Mouse (Mus musculus) hindbrain, embryonic 16.5 days (tissue): ENCODE measurements around the gene Vdr. TPM values are rescaled to one million over a fixed set of nuclear protein-coding genes. Genes with fewer than 3 reads are reported as not detected.

Source experiments
- ATAC-seq: fragments of 200-750 bp; cut with Nextera tagmentation; 2 replicates; pipeline ENCODE4 v1.8.0; 2017; ENCODE audit warnings: moderate TSS enrichment, moderate library complexity
- H3K27ac ChIP-seq: fragments of 300-500 bp; sonication (generic); 2 replicates; pipeline ENCODE4 v1.5.1; 2014; ENCODE audit warnings: low read depth, mild to moderate bottlenecking, control low read depth, low read length, moderate library complexity
- H3K27me3 ChIP-seq: fragments of 300-500 bp; sonication (generic); replicated peaks from 2 replicates; pipeline ENCODE4 v1.6.1; 2014; ENCODE audit warnings: low read length; ENCODE audit not compliant: control insufficient read depth, insufficient read depth
- H3K36me3 ChIP-seq: fragments of 300-500 bp; sonication (generic); 2 replicates; pipeline ENCODE4 v1.6.1; 2014; ENCODE audit warnings: mild to moderate bottlenecking, low read length, moderate library complexity, mixed read lengths; ENCODE audit not compliant: control insufficient read depth, insufficient read depth
- H3K4me1 ChIP-seq: fragments of 300-500 bp; sonication (generic); 2 replicates; pipeline ENCODE4 v1.6.1; 2014; ENCODE audit warnings: low read depth, low read length; ENCODE audit not compliant: control insufficient read depth, insufficient read depth
- H3K4me2 ChIP-seq: fragments of 300-500 bp; sonication (generic); 2 replicates; pipeline ENCODE4 v1.6.1; 2014; ENCODE audit warnings: mild to moderate bottlenecking, low read length, control low read depth, moderate library complexity
- H3K4me3 ChIP-seq: fragments of 300-500 bp; sonication (generic); 2 replicates; pipeline ENCODE4 v1.5.1; 2014; ENCODE audit warnings: mild to moderate bottlenecking, low read length, control low read depth, moderate library complexity
- H3K9ac ChIP-seq: fragments of 300-500 bp; sonication (generic); 2 replicates; pipeline ENCODE4 v1.6.1; 2014; ENCODE audit warnings: low read depth, mild to moderate bottlenecking, control low read depth, low read length, moderate library complexity
- H3K9me3 ChIP-seq: fragments of 300-500 bp; sonication (generic); 2 replicates; pipeline ENCODE4 v1.6.1; 2014; ENCODE audit warnings: mild to moderate bottlenecking, low read length, moderate library complexity; ENCODE audit not compliant: control insufficient read depth
- WGBS: fragments of 180-500 bp; shearing (Covaris S2); extraction: QIAGEN DNeasy Blood & Tissue Kit; methylation state at CpG from one replicate; pipeline ENCODE4 v1.1.7; 2014; 5-methylcytosine and 5-hydroxymethylcytosine counted together
- polyA plus RNA-seq: library from polyadenylated mRNA; unstranded; fragments of >200 nt; fragmentation: Nextera tagmentation; extraction: Ambion mirVana; gene quantifications from 2 replicates; pipeline ENCODE4 v1.2.1, GENCODE M21; 2015

The Vdr gene
- polyA plus RNA-seq, 1 experiment from 2014 or later = 0.26 TPM

- Histone ChIP-seq H3K36me3 (no peaks in the 10 kb centered on the region), H3K4me3 (no peak overlapping the region), H3K27ac (no peak overlapping the region), H3K9ac (no peak overlapping the region), H3K27me3 (no peaks in the 10 kb centered on the region), H3K4me1 (no peaks in the 10 kb centered on the region), H3K9me3 (no peaks in the 10 kb centered on the region), H3K4me2 (no peak overlapping the region)
- no peak for ATAC-seq
- WGBS = 86% methylated on average over 5 of the region's 5 CpGs
Measured at GRCm38 (mm10) chr15:97898791-97899190, 11.6 kb downstream of the Vdr start.

GRCm38 (mm10) chr15:97896861-97897654 is 13.4 kb downstream of the Vdr start:
- H3K27me3 ChIP-seq = no peaks in the 10 kb centered on the region
- H3K9ac ChIP-seq = no peak overlapping the region
- H3K4me3 ChIP-seq = no peak overlapping the region
- no peaks in the 10 kb centered on the region for H3K9me3 ChIP-seq
- 71% methylated on average over 16 of the region's 16 CpGs for WGBS
- no peak for ATAC-seq
- no peak overlapping the region for H3K27ac ChIP-seq
- H3K36me3 ChIP-seq = no peaks in the 10 kb centered on the region
- H3K4me2 ChIP-seq = no peak overlapping the region
- no peaks in the 10 kb centered on the region for H3K4me1 ChIP-seq

- H3K9me3 ChIP-seq = no peaks in the 10 kb centered on the region
- H3K27me3 ChIP-seq = no peaks in the 10 kb centered on the region
- ATAC-seq = no peak
- no peak overlapping the region for H3K9ac ChIP-seq
- H3K27ac ChIP-seq = no peak overlapping the region
- no peaks in the 10 kb centered on the region for H3K4me1 ChIP-seq
- H3K4me3 ChIP-seq = no peak overlapping the region
- H3K36me3 ChIP-seq = no peaks in the 10 kb centered on the region
- WGBS = 80% methylated on average over 9 of the region's 9 CpGs
- no peak overlapping the region for H3K4me2 ChIP-seq
Measured at GRCm38 (mm10) chr15:97896347-97896746, 14.1 kb downstream of the Vdr start.

- Histone ChIP-seq H3K4me1 (no peaks in the 10 kb centered on the region), H3K4me2 (no peak overlapping the region), H3K27ac (no peak overlapping the region), H3K4me3 (no peak overlapping the region), H3K9me3 (no peaks in the 10 kb centered on the region), H3K36me3 (no peaks in the 10 kb centered on the region), H3K9ac (no peak overlapping the region), H3K27me3 (no peaks in the 10 kb centered on the region)
- no peak for ATAC-seq
- WGBS = 63% methylated on average over 12 of the region's 12 CpGs
Measured at GRCm38 (mm10) chr15:97895847-97896246, 14.6 kb downstream of the Vdr start.

- 69% methylated on average over 8 of the region's 8 CpGs for WGBS
- ATAC-seq = no peak
- Histone ChIP-seq H3K4me3 (no peak overlapping the region), H3K27me3 (no peaks in the 10 kb centered on the region), H3K9ac (no peak overlapping the region), H3K27ac (no peak overlapping the region), H3K9me3 (no peaks in the 10 kb centered on the region), H3K4me1 (no peaks in the 10 kb centered on the region), H3K4me2 (no peak overlapping the region), H3K36me3 (no peaks in the 10 kb centered on the region)
Measured at GRCm38 (mm10) chr15:97892506-97892905, 17.9 kb downstream of the Vdr start.

- no peak overlapping the region for H3K4me2 ChIP-seq
- no peaks in the 10 kb centered on the region for H3K36me3 ChIP-seq
- WGBS = 91% methylated on average over 10 of the region's 10 CpGs
- no peaks in the 10 kb centered on the region for H3K27me3 ChIP-seq
- no peak for ATAC-seq
- no peak overlapping the region for H3K27ac ChIP-seq
- no peak overlapping the region for H3K9ac ChIP-seq
- no peaks in the 10 kb centered on the region for H3K4me1 ChIP-seq
- H3K4me3 ChIP-seq = no peak overlapping the region
- H3K9me3 ChIP-seq = no peaks in the 10 kb centered on the region
Measured at GRCm38 (mm10) chr15:97890450-97890849, 20.0 kb downstream of the Vdr start.

- no peak overlapping the region for H3K4me2 ChIP-seq
- no peak overlapping the region for H3K9ac ChIP-seq
- H3K27me3 ChIP-seq = no peaks in the 10 kb centered on the region
- 60% methylated on average over 11 of the region's 11 CpGs for WGBS
- no peak overlapping the region for H3K4me3 ChIP-seq
- no peaks in the 10 kb centered on the region for H3K4me1 ChIP-seq
- H3K9me3 ChIP-seq = no peaks in the 10 kb centered on the region
- no peak for ATAC-seq
- no peak overlapping the region for H3K27ac ChIP-seq
- no peaks in the 10 kb centered on the region for H3K36me3 ChIP-seq
Measured at GRCm38 (mm10) chr15:97890017-97890416, 20.4 kb downstream of the Vdr start.

GRCm38 (mm10) chr15:97887541-97888016 is 22.9 kb downstream of the Vdr start:
- WGBS = 80% methylated on average over 10 of the region's 10 CpGs
- Histone ChIP-seq H3K36me3 (no peaks in the 10 kb centered on the region), H3K9ac (no peak overlapping the region), H3K9me3 (no peaks in the 10 kb centered on the region), H3K4me1 (no peaks in the 10 kb centered on the region), H3K27me3 (no peaks in the 10 kb centered on the region), H3K27ac (no peak overlapping the region), H3K4me3 (no peak overlapping the region), H3K4me2 (no peak overlapping the region)
- ATAC-seq = no peak

- H3K9ac ChIP-seq = no peak overlapping the region
- 92% methylated on average over 8 of the region's 8 CpGs for WGBS
Measured at GRCm38 (mm10) chr15:97881423-97881822, 29.0 kb downstream of the Vdr start.

More at GRCm38 (mm10) chr15:97881423-97881822, 29.0 kb downstream of the Vdr start:
- H3K4me2 ChIP-seq = no peak overlapping the region
- H3K4me1 ChIP-seq = no peaks in the 10 kb centered on the region
- H3K9me3 ChIP-seq = no peaks in the 10 kb centered on the region
- no peak overlapping the region for H3K27ac ChIP-seq
- no peak for ATAC-seq
- no peaks in the 10 kb centered on the region for H3K36me3 ChIP-seq
- no peaks in the 10 kb centered on the region for H3K27me3 ChIP-seq
- no peak overlapping the region for H3K4me3 ChIP-seq
